Mouse (Mus musculus): ENCODE results near the gene Rrp12. TPM values are rescaled to one million over a fixed set of nuclear protein-coding genes. Genes with fewer than 3 reads are reported as not detected.

Gene Rrp12
- polyA plus RNA-seq, 1 experiment: 3.0 TPM

DNA sequence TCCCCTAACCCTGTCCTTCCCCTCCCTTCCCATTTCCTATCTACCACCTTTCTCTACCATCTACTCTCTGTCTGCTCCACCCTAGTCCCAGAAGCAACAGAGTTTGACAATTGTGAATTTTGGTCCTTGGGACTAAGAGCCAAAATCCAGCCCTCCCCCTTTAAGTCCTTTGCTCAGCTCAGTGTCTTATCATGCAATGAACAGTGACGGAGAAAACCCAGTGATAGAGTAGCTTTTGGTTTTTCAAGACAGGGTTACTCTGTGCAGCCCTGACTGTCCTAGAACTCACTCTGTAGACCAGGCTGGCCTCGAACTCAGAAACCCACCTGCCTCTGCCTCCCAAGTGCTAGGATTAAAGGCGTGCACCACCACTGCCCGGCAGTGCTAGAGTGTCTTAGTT lies 82.6 kb downstream of the Rrp12 start:
- peaks cover 7% of the 10 kb centered on the region; the same call in 1 of the 2 replicates for H3K4me1 ChIP-seq (ENCODE audit: control insufficient read depth, insufficient read depth, insufficient read length, low read length)
- WGBS: 96% methylated on average over 4 of the region's 4 CpGs
- H3K4me3 ChIP-seq (ENCODE audit: low read depth, low read length): no peak overlapping the region
- H3K27me3 ChIP-seq (ENCODE audit: control insufficient read depth, insufficient read depth, low read length): no peaks in the 10 kb centered on the region
- TF ChIP-seq CTCF (IDR thresholded peaks at IDR 0.05; ENCODE audit: extremely low read depth, insufficient read length, insufficient replicate concordance, low read depth, low read length): no peak
- TF ChIP-seq POLR2A (IDR thresholded peaks at IDR 0.05; ENCODE audit: low read depth, low read length): no peak
- H3K36me3 ChIP-seq (ENCODE audit: control insufficient read depth, insufficient read depth, low read length): no peaks in the 10 kb centered on the region
- H3K27ac ChIP-seq (ENCODE audit: insufficient read depth, low read depth, low read length): no peak overlapping the region

Other genes with a start within 250 kb of the Rrp12 start
- gene Slit1, start 152.5 kb downstream of the Rrp12 start, polyA plus RNA-seq (2012; rRNA removed): 0.27 and 0.94 TPM in 2 replicates
- gene Arhgap19, start 94.1 kb downstream of the Rrp12 start, polyA plus RNA-seq (2012; rRNA removed): 0.71 and 2.1 TPM in 2 replicates
- 8.1 and 29.1 TPM in 2 replicates for gene Frat1, start 66.2 kb downstream of the Rrp12 start, polyA plus RNA-seq (2012; rRNA removed)
- gene Frat2, start 48.0 kb downstream of the Rrp12 start, polyA plus RNA-seq (2012; rRNA removed): 13.7 and 62.2 TPM in 2 replicates
- 159 and 216 TPM in 2 replicates for gene Pgam1, start 15.8 kb upstream of the Rrp12 start, polyA plus RNA-seq (2012; rRNA removed)
- gene Exosc1, start 37.2 kb upstream of the Rrp12 start, polyA plus RNA-seq (2012; rRNA removed): 4.7 and 5.9 TPM in 2 replicates
- gene Zdhhc16, start 37.3 kb upstream of the Rrp12 start, polyA plus RNA-seq (2012; rRNA removed): 27.5 and 42.0 TPM in 2 replicates
- 17.4 and 33.0 TPM in 2 replicates for gene Mms19, start 85.0 kb upstream of the Rrp12 start, polyA plus RNA-seq (2012; rRNA removed)
- gene Ubtd1, start 85.6 kb upstream of the Rrp12 start, polyA plus RNA-seq (2012; rRNA removed): 9.0 and 10.8 TPM in 2 replicates
- not detected in 2 replicates for gene Ankrd2, start 139.8 kb upstream of the Rrp12 start, polyA plus RNA-seq (2012; rRNA removed)
- gene Hoga1, start 149.4 kb upstream of the Rrp12 start, polyA plus RNA-seq (2012; rRNA removed): 0.76 and 2.2 TPM in 2 replicates
- gene 4933411K16Rik, start 156.1 kb upstream of the Rrp12 start, polyA plus RNA-seq (2012; rRNA removed): 0.06 TPM in 1 of 2 replicates, not detected in the other
- gene Morn4, start 190.2 kb upstream of the Rrp12 start, polyA plus RNA-seq (2012; rRNA removed): 0.46 and 1.4 TPM in 2 replicates
- gene Pi4k2a, start 194.3 kb upstream of the Rrp12 start, polyA plus RNA-seq (2012; rRNA removed): 12.8 and 33.2 TPM in 2 replicates
- 6.9 and 13.6 TPM in 2 replicates for gene Avpi1, start 232.9 kb upstream of the Rrp12 start, polyA plus RNA-seq (2012; rRNA removed)

Measured in small intestine, adult 2 months (tissue).